Mouse (Mus musculus): Measurements from ENCODE around the gene Met.

DNA sequence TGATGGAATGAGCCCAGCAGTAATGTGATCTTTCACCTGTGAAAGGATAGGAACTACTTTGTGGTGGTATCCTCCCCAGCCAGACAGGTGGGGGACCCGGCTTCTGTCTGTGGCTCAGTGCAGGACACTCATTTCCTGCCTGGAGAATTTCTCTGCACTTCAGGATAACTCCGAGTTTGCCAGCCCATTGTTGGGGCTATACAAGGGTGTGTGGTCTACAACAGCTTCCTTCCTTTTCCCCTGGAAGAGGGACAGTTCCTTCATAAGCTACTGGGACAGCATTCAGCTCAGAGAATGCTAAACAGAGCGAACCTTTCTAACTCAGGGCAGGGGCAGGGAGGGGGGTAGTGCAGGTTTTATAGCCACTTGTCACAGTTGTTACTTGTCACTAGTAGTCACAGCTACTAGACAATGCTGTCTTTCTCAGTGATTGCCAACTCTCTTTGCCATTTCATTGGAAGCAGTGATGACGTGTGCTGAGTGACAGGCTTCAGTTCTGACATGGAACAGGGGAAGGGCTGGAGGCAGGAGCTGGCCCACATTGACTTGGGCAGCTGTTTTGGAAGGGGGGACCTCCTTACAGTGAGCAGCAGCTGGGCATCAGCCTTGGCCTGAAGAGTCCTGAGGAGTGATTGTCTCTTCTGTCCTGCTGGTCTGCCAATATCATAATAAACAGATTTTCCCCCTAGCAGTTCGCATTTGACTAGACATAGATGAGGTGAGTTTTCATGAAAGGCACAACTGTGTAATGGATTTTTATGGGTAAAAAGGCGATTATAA is 66.1 kb downstream of the Met start:
- TF ChIP-seq CTCF (IDR thresholded peaks at IDR 0.05) = no peak
- TF ChIP-seq POLR2A (IDR thresholded peaks at IDR 0.05; ENCODE audit: insufficient read depth, low read depth, low read length) = no peak
- no peak for TF ChIP-seq EP300 (IDR thresholded peaks at IDR 0.05; ENCODE audit: insufficient read depth, low read depth, low read length)

All from heart, adult 2 months (tissue).